Mouse (Mus musculus) hindbrain, embryonic 13.5 days (tissue): Measurements from ENCODE around the gene Dhx30. TPM values are rescaled to one million over a fixed set of nuclear protein-coding genes. Genes with fewer than 3 reads are reported as not detected.

Experiments
- polyA plus RNA-seq: library from polyadenylated mRNA; unstranded; fragments of >200 nt; fragmentation: Nextera tagmentation; extraction: Ambion mirVana; gene quantifications from 2 replicates; pipeline ENCODE4 v1.2.1, GENCODE M21; 2015

The Dhx30 gene
- polyA plus RNA-seq, 1 experiment from 2014 or later: 186 TPM

Other genes starting within 250 kb of the Dhx30 start
- 18.0 and 18.5 TPM in 2 replicates for gene Cdc25a, start 242.3 kb downstream of the Dhx30 start, polyA plus RNA-seq
- 156 and 166 TPM in 2 replicates for gene Map4, start 186.4 kb downstream of the Dhx30 start, polyA plus RNA-seq
- gene Smarcc1, start 122 bp downstream of the Dhx30 start, polyA plus RNA-seq: 133 and 135 TPM in 2 replicates
- 71.6 and 72.6 TPM in 2 replicates for gene Cspg5, start 126.0 kb upstream of the Dhx30 start, polyA plus RNA-seq
- gene Elp6, start 187.3 kb upstream of the Dhx30 start, polyA plus RNA-seq: 44.6 and 48.7 TPM in 2 replicates
- gene Scap, start 215.5 kb upstream of the Dhx30 start, polyA plus RNA-seq: 45.3 and 46.2 TPM in 2 replicates